Mouse (Mus musculus) lung, postnatal 0 days (tissue): Measurements from ENCODE around the gene Cyp1a1. TPM values are rescaled to one million over a fixed set of nuclear protein-coding genes. Genes with fewer than 3 reads are reported as not detected.

Experiments used
- ATAC-seq: fragments of 200-750 bp; cut with Nextera tagmentation; 2 replicates; pipeline ENCODE4 v1.8.0; 2017; ENCODE audit warnings: moderate library complexity
- DNase-seq: peaks from one replicate; pipeline ENCODE4 v3.0.0-alpha.2; 2016; ENCODE audit warnings: low spot score
- H3K27ac ChIP-seq: fragments of 300-500 bp; sonication (generic); 2 replicates; pipeline ENCODE4 v1.5.1; 2014; ENCODE audit warnings: antibody characterized with exemption, mild to moderate bottlenecking, low read length, mixed read lengths
- H3K27me3 ChIP-seq: fragments of 300-500 bp; sonication (generic); replicated peaks from 2 replicates; pipeline ENCODE4 v1.6.1; 2014; ENCODE audit warnings: low read length, mixed read lengths; ENCODE audit not compliant: insufficient read depth
- H3K36me3 ChIP-seq: fragments of 300-500 bp; sonication (generic); 2 replicates; pipeline ENCODE4 v1.6.1; 2014; ENCODE audit warnings: low read length, mixed read lengths; ENCODE audit not compliant: insufficient read depth
- H3K4me1 ChIP-seq: fragments of 300-500 bp; sonication (generic); 2 replicates; pipeline ENCODE4 v1.6.1; 2014; ENCODE audit warnings: antibody characterized with exemption, low read depth, low read length, mixed read lengths; ENCODE audit not compliant: insufficient read depth
- H3K4me2 ChIP-seq: fragments of 300-500 bp; sonication (generic); replicated peaks from 2 replicates; pipeline ENCODE4 v1.6.1; 2014; ENCODE audit warnings: low read depth, mild to moderate bottlenecking, low read length, moderate library complexity, mixed read lengths
- H3K4me3 ChIP-seq: fragments of 300-500 bp; sonication (generic); 2 replicates; pipeline ENCODE4 v1.5.1; 2014; ENCODE audit warnings: low read depth, low read length
- H3K9ac ChIP-seq: fragments of 300-500 bp; sonication (generic); replicated peaks from 2 replicates; pipeline ENCODE4 v1.6.1; 2014; ENCODE audit warnings: low read depth, mild to moderate bottlenecking
- H3K9me3 ChIP-seq: fragments of 300-500 bp; sonication (generic); 2 replicates; pipeline ENCODE4 v1.6.1; 2016; ENCODE audit warnings: low read length, mixed read lengths
- CTCF ChIP-seq: IDR thresholded peaks from 2 replicates; pipeline ENCODE4 v1.5.1; 2016; ENCODE audit warnings: antibody characterized with exemption, mild to moderate bottlenecking
- EP300 ChIP-seq: IDR thresholded peaks from 2 replicates; pipeline ENCODE4 v1.6.1; 2016; ENCODE audit warnings: antibody characterized with exemption, mild to moderate bottlenecking, control low read depth
- WGBS: fragments of 180-500 bp; shearing (Covaris S2); extraction: QIAGEN DNeasy Blood & Tissue Kit; methylation state at CpG from one replicate; pipeline ENCODE4 v1.1.7; 2014; 5-methylcytosine and 5-hydroxymethylcytosine counted together
- polyA plus RNA-seq: library from polyadenylated mRNA; unstranded; fragments of >200 nt; fragmentation: Nextera tagmentation; extraction: Ambion mirVana; gene quantifications from 2 replicates; pipeline ENCODE4 v1.2.1, GENCODE M21; 2015

The Cyp1a1 gene
- polyA plus RNA-seq, 1 experiment from 2014 or later, result 9.0 TPM

DNA sequence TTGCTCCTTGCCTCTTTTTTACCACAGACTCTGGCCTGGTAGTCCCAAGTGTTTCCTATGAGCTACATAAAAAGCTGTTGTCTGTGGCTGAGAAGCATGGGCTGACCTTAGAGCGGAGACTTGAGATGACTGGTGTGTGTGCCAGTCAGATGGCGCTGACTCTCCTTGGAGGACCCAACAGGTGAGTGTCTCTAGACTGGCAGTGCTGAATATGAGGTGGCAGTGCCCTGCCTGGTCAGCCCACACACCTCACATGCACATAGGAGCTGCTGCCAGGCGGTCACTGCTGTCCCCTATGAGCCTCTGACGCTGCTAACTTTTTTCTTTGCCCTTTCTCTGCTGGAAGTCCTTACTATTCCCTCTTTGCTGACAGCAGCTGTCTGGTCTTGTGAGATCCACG is 52.1 kb downstream of the Cyp1a1 start:
- ATAC-seq, result no peak

DNA sequence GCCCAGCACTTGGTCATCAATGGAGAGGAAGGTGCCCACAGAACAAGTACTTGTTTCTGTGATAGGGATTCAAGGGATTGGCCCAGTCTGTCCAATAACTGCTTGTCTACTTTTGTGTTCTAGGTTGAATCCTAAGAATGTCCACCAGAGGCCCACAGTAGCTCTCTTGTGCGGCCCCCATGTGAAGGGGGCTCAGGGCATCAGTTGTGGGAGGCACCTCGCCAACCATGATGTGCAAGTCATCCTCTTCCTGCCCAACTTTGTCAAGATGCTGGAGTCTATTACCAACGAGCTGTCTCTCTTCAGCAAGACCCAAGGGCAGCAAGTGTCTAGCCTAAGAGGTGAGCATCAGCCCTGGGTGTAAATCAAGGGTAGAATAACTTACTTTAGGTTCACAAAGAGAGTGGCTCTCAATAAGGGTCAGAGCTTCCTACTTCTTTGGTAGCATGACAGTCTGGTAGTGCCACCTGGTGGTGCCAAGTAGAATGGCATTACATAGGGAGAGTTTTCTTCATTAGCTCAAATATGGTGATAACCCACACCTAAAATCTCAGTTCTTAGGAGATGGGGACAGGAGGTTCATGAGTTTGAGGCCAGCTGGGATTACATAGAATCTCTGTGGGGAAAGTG is 56.8 kb downstream of the Cyp1a1 start:
- H3K4me3 ChIP-seq, result no peak overlapping the region
- peaks cover 40% of the 10 kb centered on the region for H3K36me3 ChIP-seq
- H3K9ac ChIP-seq, result no peak overlapping the region
- ATAC-seq, result 0 out of 2 replicates have a peak, but pooled peaks have one; percentile 44
- H3K4me2 ChIP-seq, result no peak overlapping the region
- 62% methylated on average over 3 of the region's 3 CpGs for WGBS
- no peaks in the 10 kb centered on the region for H3K9me3 ChIP-seq
- no peaks in the 10 kb centered on the region for H3K27me3 ChIP-seq
- no peak overlapping the region for H3K27ac ChIP-seq
- H3K4me1 ChIP-seq, result no peaks in the 10 kb centered on the region
- TF ChIP-seq CTCF (peak; percentile 96), EP300 (peak; percentile 29; the same call in 1 of the 2 replicates)
- DNase-seq, result peak; percentile 84

More for the DNA sequence above, 52.1 kb downstream of the Cyp1a1 start:
- Histone ChIP-seq H3K36me3 (peaks cover 11% of the 10 kb centered on the region; the same call in 1 of the 2 replicates), H3K9ac (no peak overlapping the region), H3K4me2 (no peak overlapping the region), H3K9me3 (no peaks in the 10 kb centered on the region), H3K27ac (no peak overlapping the region), H3K27me3 (no peaks in the 10 kb centered on the region), H3K4me1 (peaks cover 8% of the 10 kb centered on the region; the same call in 1 of the 2 replicates), H3K4me3 (no peak overlapping the region)
- WGBS, result 93% methylated on average over 5 of the region's 5 CpGs
- TF ChIP-seq CTCF (no peak), EP300 (no peak)
- DNase-seq, result no peak

DNA sequence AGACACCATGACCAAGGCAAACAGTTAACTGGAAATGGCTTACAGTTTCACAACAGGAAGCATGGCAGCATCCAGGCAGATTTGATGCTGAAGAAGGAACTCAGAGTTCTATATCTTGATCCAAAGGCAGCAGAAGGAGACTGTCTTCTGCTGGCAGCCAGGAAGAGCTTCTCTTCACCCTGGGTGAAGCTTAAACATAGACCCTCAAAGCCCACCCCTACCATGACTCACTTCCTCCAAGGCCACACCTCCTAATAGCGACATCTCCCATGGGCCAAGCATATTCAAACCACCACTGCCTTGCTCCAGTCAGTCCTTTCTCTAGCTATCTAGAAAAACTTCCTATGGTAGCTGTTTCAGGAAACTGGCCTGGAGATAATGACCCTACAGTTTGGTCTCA is 59.3 kb downstream of the Cyp1a1 start:
- H3K4me2 ChIP-seq, result no peak overlapping the region
- peaks cover 54% of the 10 kb centered on the region for H3K36me3 ChIP-seq
- no peaks in the 10 kb centered on the region for H3K27me3 ChIP-seq
- no peaks in the 10 kb centered on the region for H3K4me1 ChIP-seq
- ATAC-seq (no peak), DNase-seq (no peak)
- H3K9ac ChIP-seq, result no peak overlapping the region
- no peaks in the 10 kb centered on the region for H3K9me3 ChIP-seq
- H3K27ac ChIP-seq, result no peak overlapping the region
- no peak for TF ChIP-seq EP300
- TF ChIP-seq CTCF, result no peak
- H3K4me3 ChIP-seq, result no peak overlapping the region
- 63% methylated on average over 1 of the region's 1 CpGs for WGBS

DNA sequence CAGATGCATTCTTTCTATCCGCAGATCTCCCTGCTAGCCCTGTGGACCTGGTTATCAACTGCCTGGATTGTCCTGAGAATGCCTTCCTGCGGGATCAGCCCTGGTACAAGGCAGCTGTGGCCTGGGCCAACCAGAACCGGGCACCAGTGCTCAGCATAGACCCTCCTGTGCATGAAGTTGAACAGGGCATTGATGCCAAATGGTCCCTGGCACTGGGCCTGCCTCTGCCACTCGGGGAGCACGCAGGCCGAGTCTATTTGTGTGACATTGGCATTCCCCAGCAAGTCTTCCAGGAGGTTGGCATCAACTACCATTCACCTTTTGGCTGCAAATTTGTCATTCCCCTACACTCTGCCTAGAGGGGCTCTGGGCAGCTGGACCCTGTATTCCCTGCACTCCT is 60.4 kb downstream of the Cyp1a1 start:
- H3K9me3 ChIP-seq, result no peaks in the 10 kb centered on the region
- H3K9ac ChIP-seq, result no peak overlapping the region
- H3K4me1 ChIP-seq, result no peaks in the 10 kb centered on the region
- DNase-seq (no peak), ATAC-seq (no peak)
- no peak overlapping the region for H3K4me3 ChIP-seq
- no peak overlapping the region for H3K4me2 ChIP-seq
- WGBS, result 90% methylated on average over 6 of the region's 6 CpGs
- H3K36me3 ChIP-seq, result peaks cover 65% of the 10 kb centered on the region
- TF ChIP-seq EP300, result no peak
- no peak overlapping the region for H3K27ac ChIP-seq
- H3K27me3 ChIP-seq, result no peaks in the 10 kb centered on the region

DNA sequence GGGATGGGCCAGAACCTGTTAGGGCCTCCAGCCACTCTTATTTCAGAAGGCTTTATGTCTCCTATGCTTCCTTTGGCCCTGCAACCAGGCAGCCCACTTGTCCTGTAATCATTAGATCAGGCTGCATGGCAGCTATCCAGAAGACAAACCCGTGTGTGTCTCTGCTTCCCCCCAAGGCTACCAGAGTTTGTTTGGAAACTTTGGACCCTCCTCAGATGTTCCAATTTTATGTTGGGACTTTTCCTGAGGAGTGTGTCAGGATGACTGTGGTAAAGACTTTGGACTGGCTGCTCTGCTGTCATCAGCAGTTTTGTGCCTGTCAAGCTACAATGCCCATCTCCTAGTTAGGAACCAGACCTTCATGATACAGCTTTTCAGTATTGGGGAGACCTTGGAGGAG is 61.1 kb downstream of the Cyp1a1 start:
- DNase-seq (no peak), ATAC-seq (no peak)
- Histone ChIP-seq H3K4me2 (no peak overlapping the region), H3K4me1 (no peaks in the 10 kb centered on the region), H3K27me3 (no peaks in the 10 kb centered on the region), H3K9ac (no peak overlapping the region), H3K4me3 (no peak overlapping the region), H3K9me3 (no peaks in the 10 kb centered on the region), H3K36me3 (peaks cover 71% of the 10 kb centered on the region), H3K27ac (no peak overlapping the region)
- WGBS, result 32% methylated on average over 1 of the region's 1 CpGs
- TF ChIP-seq EP300 (no peak), CTCF (no peak)

DNA sequence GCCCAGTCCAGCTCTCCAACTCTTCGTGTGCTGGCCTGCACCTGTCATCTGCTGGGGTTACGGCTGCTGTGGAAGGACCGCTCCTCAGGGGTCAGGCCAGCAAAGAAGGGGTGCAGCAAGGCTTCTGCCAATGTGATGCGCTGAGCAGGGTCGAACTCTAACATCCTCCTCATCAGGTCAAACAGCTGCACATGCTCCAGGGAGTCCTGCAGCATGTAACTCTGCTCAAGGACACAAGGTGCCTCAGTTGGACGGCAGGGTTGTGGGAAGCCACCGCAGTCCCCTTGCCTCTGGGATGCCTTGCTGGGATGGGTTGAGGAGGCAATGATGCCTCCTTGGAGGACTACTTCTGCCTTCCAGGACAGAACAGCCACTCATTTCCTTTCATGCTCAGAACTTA is 63.2 kb downstream of the Cyp1a1 start:
- DNase-seq (no peak), ATAC-seq (no peak)
- no peak overlapping the region for H3K4me2 ChIP-seq
- no peaks in the 10 kb centered on the region for H3K9me3 ChIP-seq
- peaks cover 89% of the 10 kb centered on the region for H3K36me3 ChIP-seq
- H3K4me1 ChIP-seq, result no peaks in the 10 kb centered on the region
- H3K27ac ChIP-seq, result no peak overlapping the region
- H3K9ac ChIP-seq, result no peak overlapping the region
- no peak overlapping the region for H3K4me3 ChIP-seq
- H3K27me3 ChIP-seq, result no peaks in the 10 kb centered on the region
- 79% methylated on average over 7 of the region's 7 CpGs for WGBS
- TF ChIP-seq CTCF (no peak), EP300 (no peak)

Other genes with a start within 250 kb of the Cyp1a1 start
- gene Ppcdc, start 247.8 kb upstream of the Cyp1a1 start, polyA plus RNA-seq, result 25.9 and 29.2 TPM in 2 replicates
- gene Scamp5, start 219.9 kb upstream of the Cyp1a1 start, polyA plus RNA-seq, result 3.5 and 4.0 TPM in 2 replicates
- 3.3 and 3.6 TPM in 2 replicates for gene Rpp25, start 183.9 kb upstream of the Cyp1a1 start, polyA plus RNA-seq
- gene Cox5a, start 166.7 kb upstream of the Cyp1a1 start, polyA plus RNA-seq, result 440 and 448 TPM in 2 replicates
- gene Fam219b, start 150.4 kb upstream of the Cyp1a1 start, polyA plus RNA-seq, result 12.3 and 13.5 TPM in 2 replicates
- 19.1 and 24.3 TPM in 2 replicates for gene Mpi, start 135.2 kb upstream of the Cyp1a1 start, polyA plus RNA-seq
- 69.5 and 73.5 TPM in 2 replicates for gene Scamp2, start 127.0 kb upstream of the Cyp1a1 start, polyA plus RNA-seq
- 7.3 and 7.8 TPM in 2 replicates for gene Ulk3, start 98.5 kb upstream of the Cyp1a1 start, polyA plus RNA-seq
- gene Cplx3, start 81.6 kb upstream of the Cyp1a1 start, polyA plus RNA-seq, result not detected in 2 replicates
- gene Lman1l, start 67.2 kb upstream of the Cyp1a1 start, polyA plus RNA-seq, result not detected in 2 replicates
- gene Csk, start 34.3 kb upstream of the Cyp1a1 start, polyA plus RNA-seq, result 25.6 and 27.3 TPM in 2 replicates
- gene Cyp1a2, start 4.2 kb upstream of the Cyp1a1 start, polyA plus RNA-seq, result 0.07 TPM in 1 of 2 replicates, not detected in the other
- 23.3 and 25.3 TPM in 2 replicates for gene Edc3, start 20.6 kb downstream of the Cyp1a1 start, polyA plus RNA-seq
- gene Clk3, start 77.9 kb downstream of the Cyp1a1 start, polyA plus RNA-seq, result 65.1 and 65.5 TPM in 2 replicates
- gene Arid3b, start 148.9 kb downstream of the Cyp1a1 start, polyA plus RNA-seq, result 5.8 and 6.2 TPM in 2 replicates
- gene Ubl7, start 223.1 kb downstream of the Cyp1a1 start, polyA plus RNA-seq, result 120 and 121 TPM in 2 replicates